Mouse (Mus musculus): ENCODE data around the gene Zfp97. TPM values are rescaled to one million over a fixed set of nuclear protein-coding genes. Genes with fewer than 3 reads are reported as not detected.
"Not testable (repeated sequence)": the region's sequence is repeated elsewhere in the genome, so short reads cannot be mapped to it uniquely, and the experiment has no call there.

Gene Zfp97
- total RNA-seq (2022), result 1 to 10 TPM; 4.2 to 5.9 (median 5.0) TPM

DNA sequence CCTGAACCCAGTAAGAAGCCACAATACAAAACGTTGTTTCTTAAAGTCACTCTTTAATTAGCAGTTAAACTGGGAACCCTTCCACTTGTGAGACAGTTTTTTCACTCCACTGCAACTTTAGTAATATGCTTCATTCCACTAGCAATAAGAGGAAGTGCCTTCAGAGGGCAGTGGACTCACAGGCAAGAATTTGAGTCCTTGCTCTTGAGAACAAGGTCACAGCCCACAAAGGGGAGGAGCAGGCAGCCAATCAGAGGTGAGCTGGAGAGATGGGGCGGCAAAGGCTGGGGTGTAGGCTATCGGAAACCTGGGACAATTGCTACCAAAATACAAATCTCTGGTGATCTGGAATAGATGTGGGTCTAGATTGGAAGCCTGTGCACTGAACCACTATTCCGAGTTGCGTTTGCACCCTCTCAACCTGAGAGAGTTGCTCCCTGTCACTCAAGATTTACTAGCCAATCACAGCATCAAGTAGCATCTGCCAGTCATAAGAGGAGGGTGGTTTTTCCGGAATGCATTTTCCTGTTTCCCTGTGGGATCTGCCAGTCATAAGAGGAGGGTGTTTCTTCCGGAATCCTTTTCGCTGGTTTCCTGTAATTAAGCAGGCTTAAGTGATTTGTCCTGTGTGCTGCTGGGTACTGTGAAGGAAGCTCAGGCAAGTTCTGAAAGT is at the start of gene Zfp97:
Gene Zfp97 (plus strand): TSS at position 586 of the 673 bp plus-strand sequence.
- DNase-seq (ENCODE audit: low spot score in 2 of 2), result not testable (repeated sequence)

DNA sequence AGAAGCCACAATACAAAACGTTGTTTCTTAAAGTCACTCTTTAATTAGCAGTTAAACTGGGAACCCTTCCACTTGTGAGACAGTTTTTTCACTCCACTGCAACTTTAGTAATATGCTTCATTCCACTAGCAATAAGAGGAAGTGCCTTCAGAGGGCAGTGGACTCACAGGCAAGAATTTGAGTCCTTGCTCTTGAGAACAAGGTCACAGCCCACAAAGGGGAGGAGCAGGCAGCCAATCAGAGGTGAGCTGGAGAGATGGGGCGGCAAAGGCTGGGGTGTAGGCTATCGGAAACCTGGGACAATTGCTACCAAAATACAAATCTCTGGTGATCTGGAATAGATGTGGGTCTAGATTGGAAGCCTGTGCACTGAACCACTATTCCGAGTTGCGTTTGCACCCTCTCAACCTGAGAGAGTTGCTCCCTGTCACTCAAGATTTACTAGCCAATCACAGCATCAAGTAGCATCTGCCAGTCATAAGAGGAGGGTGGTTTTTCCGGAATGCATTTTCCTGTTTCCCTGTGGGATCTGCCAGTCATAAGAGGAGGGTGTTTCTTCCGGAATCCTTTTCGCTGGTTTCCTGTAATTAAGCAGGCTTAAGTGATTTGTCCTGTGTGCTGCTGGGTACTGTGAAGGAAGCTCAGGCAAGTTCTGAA is 57.7 kb downstream of the Zfp97 start:
- not testable (repeated sequence) for DNase-seq (ENCODE audit: low spot score in 2 of 2)

DNA sequence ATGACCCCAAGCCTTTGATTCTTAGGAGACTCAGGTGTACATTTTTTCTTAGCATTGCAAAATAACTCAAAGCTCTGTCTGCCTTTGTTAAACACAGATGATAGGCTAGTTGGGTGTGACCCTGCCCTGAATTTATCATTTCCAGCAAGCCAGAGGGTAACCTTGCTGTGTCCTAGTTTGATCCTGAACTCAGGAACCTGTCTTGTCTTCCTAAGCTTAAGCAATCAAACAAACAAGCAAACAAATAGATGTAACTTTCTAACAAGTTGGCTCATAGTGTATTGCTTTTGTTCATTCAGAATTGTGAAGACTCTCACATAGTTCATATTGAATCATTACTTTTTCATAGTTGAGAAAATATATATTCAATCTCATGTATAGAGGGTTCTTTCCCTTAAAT is 73.5 kb downstream of the Zfp97 start:
- DNase-seq (ENCODE audit: low spot score in 2 of 2), result not testable (repeated sequence)

DNA sequence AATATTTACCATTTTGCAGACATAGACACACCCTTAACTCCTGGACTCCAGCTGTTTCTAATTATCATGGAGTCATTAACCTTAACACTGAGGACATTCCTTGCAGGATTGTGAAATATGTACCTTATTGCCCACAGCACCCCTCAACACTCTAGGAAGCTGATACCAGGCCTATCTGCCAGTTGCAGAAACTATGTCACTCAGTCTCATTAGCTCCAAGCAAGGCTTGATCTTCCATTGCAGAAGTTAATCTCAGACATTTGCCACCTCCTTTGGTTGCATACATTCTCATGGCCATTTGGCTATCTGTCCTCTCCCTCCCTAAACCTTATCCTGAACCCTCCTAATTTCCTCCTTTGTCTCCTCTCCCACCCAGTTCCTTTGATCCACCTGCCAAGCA is 74.0 kb downstream of the Zfp97 start:
- no peak for DNase-seq (ENCODE audit: low spot score in 2 of 2)

DNA sequence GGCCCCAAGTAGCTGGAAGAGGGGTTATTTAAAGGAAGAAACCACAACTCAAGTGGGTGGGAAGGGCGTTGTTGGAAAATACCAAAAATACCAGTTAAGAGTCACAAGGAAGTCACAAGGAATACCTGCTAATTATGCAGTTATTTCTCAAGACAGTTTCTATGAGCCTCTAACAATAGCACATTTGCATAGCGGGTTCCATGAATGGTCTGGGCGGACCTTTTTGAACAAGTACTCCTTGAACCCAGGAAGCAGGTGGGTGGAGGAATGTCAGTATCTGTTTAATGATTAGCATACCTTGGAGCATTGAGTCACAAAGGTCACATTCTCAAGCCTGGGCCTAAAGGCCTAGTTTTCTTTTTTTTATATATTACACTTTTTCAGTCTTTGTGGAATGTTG is 74.9 kb downstream of the Zfp97 start:
- DNase-seq (ENCODE audit: low spot score in 2 of 2), result not testable (repeated sequence)

Other genes with a start within 250 kb of the Zfp97 start
- gene Zfp960, start 57.3 kb upstream of the Zfp97 start, total RNA-seq (2022), result 1 to 10 TPM; 6.6 to 9.1 (median 8.7) TPM

Measured in layer of hippocampus, adult 8-10 months (tissue).